Mouse (Mus musculus) hindbrain, embryonic 12.5 days (tissue): Measurements from ENCODE around the gene Scgb1c1. TPM values are rescaled to one million over a fixed set of nuclear protein-coding genes. Genes with fewer than 3 reads are reported as not detected.

Source experiments
- ATAC-seq: fragments of 200-750 bp; cut with Nextera tagmentation; 2 replicates; pipeline ENCODE4 v1.8.0; 2017; ENCODE audit warnings: moderate TSS enrichment; ENCODE audit not compliant: low FRiP score
- H3K27ac ChIP-seq: fragments of 300-500 bp; sonication (generic); 2 replicates; pipeline ENCODE4 v1.5.1; 2016; ENCODE audit warnings: mild to moderate bottlenecking
- H3K27me3 ChIP-seq: fragments of 300-500 bp; sonication (generic); 2 replicates; pipeline ENCODE4 v1.6.1; 2016; ENCODE audit warnings: mild to moderate bottlenecking
- H3K36me3 ChIP-seq: fragments of 300-500 bp; sonication (generic); 2 replicates; pipeline ENCODE4 v1.6.1; 2016; ENCODE audit warnings: mild to moderate bottlenecking
- H3K4me1 ChIP-seq: fragments of 300-500 bp; sonication (generic); 2 replicates; pipeline ENCODE4 v1.6.1; 2016
- H3K4me2 ChIP-seq: fragments of 300-500 bp; sonication (generic); replicated peaks from 2 replicates; pipeline ENCODE4 v1.6.1; 2016; ENCODE audit warnings: mild to moderate bottlenecking
- H3K4me3 ChIP-seq: fragments of 300-500 bp; sonication (generic); 2 replicates; pipeline ENCODE4 v1.5.1; 2016; ENCODE audit warnings: mild to moderate bottlenecking
- H3K9ac ChIP-seq: fragments of 300-500 bp; sonication (generic); 2 replicates; pipeline ENCODE4 v1.6.1; 2016; ENCODE audit warnings: mild to moderate bottlenecking, moderate library complexity
- H3K9me3 ChIP-seq: fragments of 300-500 bp; sonication (generic); replicated peaks from 2 replicates; pipeline ENCODE4 v1.6.1; 2016; ENCODE audit warnings: mild to moderate bottlenecking
- WGBS: fragments of 180-500 bp; shearing (Covaris S2); methylation state at CpG from one replicate; pipeline ENCODE4 v1.1.7; 2016; 5-methylcytosine and 5-hydroxymethylcytosine counted together
- polyA plus RNA-seq: library from polyadenylated mRNA; unstranded; fragments of >200 nt; fragmentation: Nextera tagmentation; extraction: Ambion mirVana; gene quantifications from 2 replicates; pipeline ENCODE4 v1.2.1, GENCODE M21; 2016

The Scgb1c1 gene
- polyA plus RNA-seq, 1 experiment from 2014 or later = not detected

DNA sequence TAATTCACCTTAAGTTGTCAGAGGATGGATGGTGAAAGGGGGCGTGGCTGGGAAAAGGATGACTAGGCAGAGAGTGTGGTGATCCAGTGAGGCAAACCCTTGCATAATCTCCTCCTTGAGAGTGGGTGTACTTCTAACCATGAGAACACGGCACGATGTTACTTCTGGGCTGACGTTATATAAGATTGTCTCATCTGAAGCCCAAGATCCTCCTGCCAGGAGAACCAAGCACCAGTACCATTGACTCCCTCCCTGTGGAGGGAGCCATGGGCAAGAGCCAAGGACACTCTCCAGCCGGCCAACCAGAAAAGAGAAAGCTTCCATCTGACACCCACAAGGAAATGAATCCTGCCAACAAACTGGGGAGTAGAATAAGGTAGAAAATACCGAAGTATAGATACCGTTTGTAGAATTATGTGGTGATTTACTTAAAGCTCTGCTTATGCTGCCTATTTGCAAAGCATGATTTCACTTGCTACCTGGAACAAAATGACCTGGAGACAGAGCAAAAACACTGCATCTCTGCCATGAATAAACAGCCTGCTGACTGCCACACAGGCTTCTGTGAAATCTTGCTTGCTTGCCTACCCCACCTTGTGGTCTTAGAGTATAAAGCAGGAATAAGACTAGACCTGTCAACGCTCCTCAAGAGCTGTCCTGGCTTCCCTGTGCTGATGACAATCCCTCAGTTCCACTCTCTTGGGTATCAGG lies 17.0 kb upstream of the Scgb1c1 start:
- no peaks in the 10 kb centered on the region for H3K36me3 ChIP-seq
- H3K27me3 ChIP-seq = no peaks in the 10 kb centered on the region
- ATAC-seq = no peak
- H3K27ac ChIP-seq = no peak overlapping the region
- H3K9me3 ChIP-seq = no peaks in the 10 kb centered on the region
- H3K9ac ChIP-seq = no peak overlapping the region
- H3K4me1 ChIP-seq = no peaks in the 10 kb centered on the region
- 40% methylated on average over 8 of the region's 8 CpGs for WGBS
- H3K4me2 ChIP-seq = no peak overlapping the region
- no peak overlapping the region for H3K4me3 ChIP-seq

DNA sequence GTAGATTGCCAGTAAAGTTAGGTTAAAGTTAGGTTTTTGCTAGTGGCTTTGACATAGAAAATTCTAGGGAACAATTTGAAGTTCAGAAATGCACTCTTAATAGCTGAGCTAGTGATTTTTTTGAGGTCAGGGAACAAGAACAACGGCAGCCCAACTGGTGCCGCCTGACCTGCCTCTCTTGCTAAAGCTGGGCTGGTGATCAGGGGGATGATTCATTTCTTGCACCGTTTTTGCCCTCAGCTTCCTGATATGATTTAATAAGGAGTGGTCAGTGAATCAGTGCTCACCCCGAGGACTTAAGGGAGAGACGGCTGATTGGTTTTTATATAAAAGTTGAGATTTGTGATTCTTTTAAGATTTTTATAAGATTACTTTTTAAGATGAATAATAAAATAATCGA lies 13.9 kb upstream of the Scgb1c1 start:
- no peak overlapping the region for H3K4me2 ChIP-seq
- no peak for ATAC-seq
- 76% methylated on average over 6 of the region's 6 CpGs for WGBS

DNA sequence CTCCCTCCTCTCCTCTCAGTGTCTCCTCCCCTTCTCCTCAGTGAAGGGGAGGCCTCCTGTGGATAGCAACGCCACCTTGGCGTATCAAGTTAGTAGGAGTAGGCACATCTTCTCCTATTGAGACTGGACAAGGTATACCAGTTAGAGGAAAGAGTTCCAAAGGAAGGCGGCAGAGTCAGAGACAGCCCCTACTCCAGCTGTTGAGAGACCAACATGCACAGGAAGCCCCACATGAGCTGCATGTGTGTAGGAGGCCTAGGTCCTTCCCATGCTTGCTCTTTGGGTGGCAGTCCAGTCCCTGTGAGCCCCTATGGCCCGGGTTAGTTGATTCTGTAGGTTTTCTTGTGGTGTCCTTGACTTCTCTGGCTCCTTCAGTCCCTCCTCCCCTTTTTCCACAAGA lies 12.0 kb upstream of the Scgb1c1 start:
- Histone ChIP-seq H3K27ac (no peak overlapping the region), H3K4me3 (no peak overlapping the region), H3K4me2 (no peak overlapping the region), H3K27me3 (no peaks in the 10 kb centered on the region; the same call in 1 of the 2 replicates), H3K9ac (no peak overlapping the region), H3K4me1 (no peaks in the 10 kb centered on the region), H3K36me3 (no peaks in the 10 kb centered on the region), H3K9me3 (no peaks in the 10 kb centered on the region)
- WGBS = 84% methylated on average over 4 of the region's 4 CpGs
- no peak for ATAC-seq

More for the DNA sequence above, 13.9 kb upstream of the Scgb1c1 start:
- H3K4me1 ChIP-seq = no peaks in the 10 kb centered on the region
- H3K36me3 ChIP-seq = no peaks in the 10 kb centered on the region
- H3K27me3 ChIP-seq = no peaks in the 10 kb centered on the region; the same call in 1 of the 2 replicates
- H3K27ac ChIP-seq = no peak overlapping the region
- no peak overlapping the region for H3K4me3 ChIP-seq
- H3K9me3 ChIP-seq = no peaks in the 10 kb centered on the region
- H3K9ac ChIP-seq = no peak overlapping the region

DNA sequence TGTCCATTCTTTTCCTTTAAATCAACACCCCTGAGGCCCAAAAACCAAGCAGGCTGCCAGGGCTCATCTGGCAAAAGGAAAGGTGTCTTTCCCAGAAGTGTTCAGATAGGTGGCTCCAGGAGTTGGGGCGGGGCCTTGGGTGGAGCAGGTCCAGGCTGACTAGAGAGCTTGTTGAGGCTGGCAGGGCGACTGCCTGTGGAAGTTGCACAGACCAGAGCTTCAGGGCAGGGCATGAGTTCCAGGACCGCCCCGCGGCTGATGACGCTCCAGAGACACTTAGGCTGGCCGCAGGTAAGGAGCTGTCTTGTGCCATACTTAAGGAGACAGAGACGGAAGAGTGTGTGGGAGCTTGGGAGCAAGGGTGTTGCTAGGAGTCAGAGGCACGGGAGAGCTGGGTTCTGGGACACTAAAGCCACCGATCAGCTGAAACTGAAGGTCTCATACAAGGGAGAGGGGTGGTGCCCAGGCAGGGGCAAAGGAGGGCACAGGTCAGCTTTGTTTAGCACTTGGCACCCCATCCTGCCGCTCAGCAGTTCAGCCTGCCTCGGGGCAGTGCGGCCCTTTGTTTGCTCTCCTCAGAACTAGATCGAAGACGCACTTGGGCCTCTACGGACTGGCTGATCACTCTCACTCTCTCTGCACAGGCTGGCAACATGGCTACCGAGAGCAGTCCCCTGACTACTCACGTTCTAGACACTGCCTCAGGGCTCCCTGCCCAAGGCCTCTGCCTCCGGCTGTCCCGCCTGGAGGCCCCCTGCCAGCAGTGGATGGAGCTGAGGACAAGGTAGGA lies 10.2 kb upstream of the Scgb1c1 start, which contains the start of gene Urah:
Gene Urah (plus strand): TSS at position 51 of the 790 bp plus-strand sequence.
- H3K27ac ChIP-seq = no peak within 1 kb of the TSS
- H3K4me3 ChIP-seq = no peak within 1 kb of the TSS
- WGBS = 49% methylated on average over 20 of the region's 20 CpGs
- H3K9me3 ChIP-seq = no peaks in the 10 kb centered on the region
- no peak within 1 kb of the TSS for H3K9ac ChIP-seq
- no peaks in the 10 kb centered on the region; the same call in 1 of the 2 replicates for H3K27me3 ChIP-seq
- no peak for ATAC-seq
- no peaks in the 10 kb centered on the region for H3K36me3 ChIP-seq
- H3K4me2 ChIP-seq = no peak within 1 kb of the TSS
- no peaks in the 10 kb centered on the region for H3K4me1 ChIP-seq

DNA sequence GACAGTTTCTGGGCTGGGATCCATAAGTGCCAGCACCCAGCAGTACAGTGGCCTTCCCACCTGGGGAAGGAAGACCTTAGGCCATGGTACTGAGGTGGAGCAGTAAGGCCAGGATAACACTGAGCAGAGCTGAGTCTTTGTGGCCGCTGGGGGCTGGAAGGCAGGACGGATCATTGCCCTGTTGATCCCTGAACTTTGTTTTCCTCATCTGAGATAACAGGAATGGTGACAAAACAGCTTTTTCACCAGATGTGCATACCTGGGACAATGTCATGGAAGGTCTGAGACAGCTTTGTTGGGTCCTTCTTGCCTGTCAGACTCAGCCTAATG lies 9.6 kb upstream of the Scgb1c1 start:
- Histone ChIP-seq H3K27me3 (no peaks in the 10 kb centered on the region; the same call in 1 of the 2 replicates), H3K9me3 (no peaks in the 10 kb centered on the region), H3K4me3 (no peak overlapping the region), H3K9ac (no peak overlapping the region), H3K27ac (no peak overlapping the region), H3K4me1 (no peaks in the 10 kb centered on the region), H3K36me3 (no peaks in the 10 kb centered on the region), H3K4me2 (no peak overlapping the region)
- no peak for ATAC-seq
- 81% methylated on average over 2 of the region's 2 CpGs for WGBS

DNA sequence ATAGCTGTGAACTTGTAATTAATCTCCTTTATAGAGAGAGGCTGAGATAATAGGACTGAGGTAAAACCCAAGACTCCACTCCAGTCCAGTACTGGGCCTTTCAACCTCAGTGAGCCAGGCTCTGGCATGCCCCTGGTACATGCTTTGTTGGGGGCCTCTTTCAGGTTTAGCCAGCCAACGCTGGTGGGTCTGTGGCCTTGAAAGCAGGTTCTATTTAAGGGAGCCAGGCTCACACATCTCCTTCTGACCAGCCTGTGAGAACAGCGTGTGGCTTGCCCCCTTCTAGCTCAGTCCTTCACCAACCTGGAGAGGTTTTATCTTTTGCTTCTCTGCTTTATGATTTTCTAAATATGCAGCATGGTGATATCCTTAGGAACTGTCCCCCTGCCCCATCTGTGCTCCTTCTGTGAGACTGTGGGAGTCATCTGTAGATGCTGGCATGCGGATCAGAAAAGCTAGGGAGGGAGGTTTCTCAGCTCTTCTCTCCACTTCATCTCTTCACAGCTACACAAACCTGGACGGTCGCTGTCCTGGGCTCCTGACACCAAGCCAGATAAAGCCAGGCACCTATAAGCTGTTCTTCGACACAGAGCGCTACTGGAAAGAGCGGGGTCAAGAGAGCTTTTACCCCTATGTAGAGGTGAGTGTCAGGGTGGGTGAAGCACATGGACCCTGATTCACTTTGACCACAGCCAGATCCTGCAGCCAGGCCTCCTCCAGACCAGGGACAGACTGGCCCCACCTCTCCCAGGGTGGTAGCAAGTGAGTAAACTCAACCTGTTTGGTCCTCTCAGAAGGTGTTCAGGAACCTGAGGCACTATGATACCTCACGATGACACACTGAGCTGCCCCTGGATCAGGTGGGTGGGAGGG lies 8.9 kb upstream of the Scgb1c1 start:
- Histone ChIP-seq H3K36me3 (no peaks in the 10 kb centered on the region), H3K27me3 (peaks cover 4% of the 10 kb centered on the region), H3K4me3 (no peak overlapping the region), H3K9ac (no peak overlapping the region), H3K9me3 (no peaks in the 10 kb centered on the region), H3K4me2 (no peak overlapping the region), H3K27ac (no peak overlapping the region), H3K4me1 (no peaks in the 10 kb centered on the region)
- no peak for ATAC-seq
- WGBS = 87% methylated on average over 9 of the region's 9 CpGs

DNA sequence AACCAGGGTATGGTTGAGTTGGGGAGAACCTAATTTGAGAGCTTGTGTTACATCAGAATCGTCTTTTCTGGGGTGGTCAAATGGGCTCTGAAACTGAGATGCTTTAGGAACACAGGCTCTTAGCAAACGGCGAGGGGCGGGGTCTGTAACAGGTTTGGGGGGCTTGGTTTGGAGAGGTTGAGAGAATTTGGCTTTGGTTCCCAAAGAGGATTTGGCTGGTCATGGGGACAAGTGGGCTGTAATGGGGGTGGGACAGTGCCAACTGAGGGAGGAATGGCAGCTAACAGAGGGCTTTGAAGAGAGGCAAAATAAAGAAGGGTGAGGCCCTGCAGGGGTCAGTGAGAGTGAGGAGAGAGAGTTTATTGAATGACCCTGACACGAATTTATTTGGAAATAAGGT lies 5.8 kb upstream of the Scgb1c1 start:
- Histone ChIP-seq H3K4me1 (no peaks in the 10 kb centered on the region), H3K9ac (no peak overlapping the region), H3K4me3 (no peak overlapping the region), H3K4me2 (no peak overlapping the region), H3K9me3 (no peaks in the 10 kb centered on the region), H3K27ac (no peak overlapping the region), H3K27me3 (peaks cover 9% of the 10 kb centered on the region), H3K36me3 (no peaks in the 10 kb centered on the region)
- WGBS = 65% methylated on average over 5 of the region's 5 CpGs
- no peak for ATAC-seq

DNA sequence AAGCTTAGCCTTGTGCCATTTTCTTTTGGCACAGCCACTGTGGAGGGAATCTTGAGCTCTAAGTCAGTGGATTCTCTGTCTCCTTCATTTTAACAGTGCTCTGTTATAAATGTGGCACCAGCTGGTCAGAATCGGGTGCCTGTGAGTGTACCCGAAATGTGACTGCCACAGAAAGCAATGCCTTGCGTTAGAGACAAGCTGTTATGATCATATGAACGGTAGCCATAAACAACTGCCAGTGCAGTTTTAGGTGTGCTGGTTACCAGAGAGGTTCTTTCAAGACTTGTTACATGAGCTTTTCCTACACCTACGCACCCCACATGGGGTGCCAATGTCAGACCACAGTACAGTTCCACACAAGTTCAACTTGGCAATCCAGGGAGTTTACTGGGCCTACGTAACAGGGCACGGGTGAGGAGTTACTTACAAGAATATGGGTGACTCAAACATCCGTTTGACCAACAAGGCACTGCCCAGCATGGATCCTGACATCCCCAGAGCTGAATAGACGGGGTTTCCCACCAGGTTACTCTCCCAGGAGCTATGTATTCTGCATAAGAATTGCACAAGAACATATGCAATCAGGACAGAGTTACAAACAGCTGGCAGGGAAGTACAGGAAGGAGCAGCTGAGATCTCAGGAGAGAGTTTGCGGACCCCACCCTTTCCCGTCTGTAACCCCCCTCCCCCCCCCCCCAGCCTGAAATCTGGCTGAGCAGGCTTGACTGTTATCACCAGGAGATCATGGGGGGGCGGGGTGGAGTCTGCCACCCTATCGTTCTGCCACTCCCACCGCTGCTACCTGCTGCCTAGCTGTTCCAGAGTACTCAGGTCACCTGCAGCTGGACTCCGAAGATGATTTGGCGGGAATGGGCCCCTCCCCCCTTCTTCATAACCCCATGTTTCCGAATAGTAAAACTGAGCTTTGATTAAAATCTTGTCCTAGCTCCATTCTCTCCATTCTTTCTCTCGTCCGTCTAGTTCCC lies 4.3 kb upstream of the Scgb1c1 start:
- Histone ChIP-seq H3K36me3 (no peaks in the 10 kb centered on the region), H3K4me1 (no peaks in the 10 kb centered on the region), H3K4me3 (no peak overlapping the region), H3K27ac (no peak overlapping the region), H3K4me2 (no peak overlapping the region), H3K9ac (no peak overlapping the region), H3K27me3 (peaks cover 15% of the 10 kb centered on the region), H3K9me3 (no peaks in the 10 kb centered on the region)
- ATAC-seq = no peak
- WGBS = 48% methylated on average over 18 of the region's 19 CpGs

DNA sequence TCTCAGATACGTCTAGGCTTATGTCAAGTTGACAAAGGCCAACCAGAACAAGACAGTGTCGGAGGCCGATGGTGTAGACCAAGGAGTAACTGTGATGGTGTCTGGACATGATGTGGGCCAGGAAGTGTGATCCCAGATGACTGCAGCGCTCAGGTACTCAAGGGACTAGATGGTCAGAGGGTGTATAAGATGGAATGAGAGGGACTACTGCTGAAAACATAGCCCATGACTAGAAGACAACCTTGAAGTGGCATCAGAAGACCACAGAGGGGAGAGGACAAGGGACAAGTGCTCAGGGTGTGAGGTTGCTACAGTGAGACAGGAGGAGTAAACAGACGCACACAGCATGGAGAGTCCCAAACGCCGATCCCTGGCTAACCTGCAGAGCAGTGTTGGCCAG lies 1.5 kb upstream of the Scgb1c1 start:
- H3K27ac ChIP-seq = no peak overlapping the region
- no peaks in the 10 kb centered on the region for H3K9me3 ChIP-seq
- no peaks in the 10 kb centered on the region for H3K4me1 ChIP-seq
- H3K4me2 ChIP-seq = no peak overlapping the region
- no peak overlapping the region for H3K9ac ChIP-seq
- ATAC-seq = no peak
- H3K4me3 ChIP-seq = no peak overlapping the region
- WGBS = 78% methylated on average over 7 of the region's 7 CpGs
- H3K27me3 ChIP-seq = peaks cover 19% of the 10 kb centered on the region
- no peaks in the 10 kb centered on the region for H3K36me3 ChIP-seq

DNA sequence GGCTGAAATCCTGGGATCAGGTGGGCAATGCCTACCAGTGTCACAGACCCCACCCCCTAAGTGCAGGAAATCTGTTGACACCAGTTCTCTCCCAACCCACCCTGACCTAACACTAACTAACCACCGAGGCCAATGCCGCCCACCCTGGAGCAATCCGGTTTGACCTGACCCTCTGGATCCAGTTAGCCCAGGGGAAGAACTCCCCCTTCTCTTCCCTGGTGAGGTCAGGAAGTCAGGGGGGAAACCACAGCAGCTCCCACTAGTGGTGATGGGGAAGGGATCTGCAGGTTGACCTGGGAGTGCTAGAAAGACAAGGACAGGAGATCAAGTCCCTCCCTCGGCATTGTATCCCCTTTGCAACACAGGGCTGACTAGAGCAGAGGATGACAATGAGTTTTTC lies 336 bp downstream of the Scgb1c1 start:
- no peak overlapping the region for H3K4me2 ChIP-seq
- H3K27me3 ChIP-seq = peaks cover 19% of the 10 kb centered on the region
- H3K9me3 ChIP-seq = no peaks in the 10 kb centered on the region
- WGBS = 63% methylated on average over 4 of the region's 4 CpGs
- H3K27ac ChIP-seq = no peak overlapping the region
- H3K4me1 ChIP-seq = no peaks in the 10 kb centered on the region
- no peaks in the 10 kb centered on the region for H3K36me3 ChIP-seq
- H3K4me3 ChIP-seq = no peak overlapping the region
- ATAC-seq = no peak
- no peak overlapping the region for H3K9ac ChIP-seq

DNA sequence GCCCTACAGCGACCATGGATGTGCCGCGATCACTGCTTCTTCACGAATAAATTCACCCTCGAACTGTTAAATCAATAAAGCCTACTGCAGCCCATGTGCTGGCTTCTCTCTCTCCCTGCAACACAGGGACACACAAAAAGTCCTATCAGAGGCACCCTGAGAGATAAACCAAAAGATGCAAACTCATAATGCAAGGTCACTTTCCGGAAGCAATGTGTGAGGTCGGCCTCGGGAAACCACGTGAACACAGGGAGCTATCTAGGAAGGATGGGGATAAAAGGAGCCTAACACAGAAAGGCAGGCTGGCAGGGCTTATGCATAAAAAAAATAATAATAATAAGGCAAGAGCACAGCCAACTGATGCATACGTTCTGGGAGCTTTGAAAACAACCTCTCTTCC lies 1.3 kb downstream of the Scgb1c1 start:
- Histone ChIP-seq H3K27ac (no peak overlapping the region), H3K9ac (no peak overlapping the region), H3K4me2 (no peak overlapping the region), H3K27me3 (peaks cover 12% of the 10 kb centered on the region), H3K4me1 (no peaks in the 10 kb centered on the region), H3K9me3 (no peaks in the 10 kb centered on the region), H3K36me3 (peaks cover 4% of the 10 kb centered on the region), H3K4me3 (no peak overlapping the region)
- 89% methylated on average over 10 of the region's 10 CpGs for whole genome bisulfite sequencing
- no peak for ATAC-seq
